Mouse (Mus musculus) hematopoietic stem cell, adult 5-6 weeks (primary cell): ENCODE results near the gene Cntln. TPM values are rescaled to one million over a fixed set of nuclear protein-coding genes. Genes with fewer than 3 reads are reported as not detected.

Experiments used
- ATAC-seq, 2 experiments: fragments of 125-278 bp in 1 of 2; replicated peaks in 1 of 2; 2 replicates each; pipeline ENCODE4 v1.8.0; 2016 to 2017; ENCODE audit warnings: inconsistent platforms in 2 of 2, mild to moderate bottlenecking in 2 of 2, moderate number of reproducible peaks in 2 of 2, low read depth in 1 of 2, moderate TSS enrichment in 1 of 2; ENCODE audit not compliant: low FRiP score in 2 of 2, poor library complexity in 2 of 2, severe bottlenecking in 2 of 2, insufficient read depth in 1 of 2, low TSS enrichment in 1 of 2
- total RNA-seq: library from RNA; stranded (forward); fragments of 172-1452, 232-1000 nt; gene quantifications from 2 replicates; pipeline ENCODE4 v1.2.3, GENCODE M21; 2017

Gene Cntln
- total RNA-seq, 1 experiment from 2014 or later = 75.9 TPM

DNA sequence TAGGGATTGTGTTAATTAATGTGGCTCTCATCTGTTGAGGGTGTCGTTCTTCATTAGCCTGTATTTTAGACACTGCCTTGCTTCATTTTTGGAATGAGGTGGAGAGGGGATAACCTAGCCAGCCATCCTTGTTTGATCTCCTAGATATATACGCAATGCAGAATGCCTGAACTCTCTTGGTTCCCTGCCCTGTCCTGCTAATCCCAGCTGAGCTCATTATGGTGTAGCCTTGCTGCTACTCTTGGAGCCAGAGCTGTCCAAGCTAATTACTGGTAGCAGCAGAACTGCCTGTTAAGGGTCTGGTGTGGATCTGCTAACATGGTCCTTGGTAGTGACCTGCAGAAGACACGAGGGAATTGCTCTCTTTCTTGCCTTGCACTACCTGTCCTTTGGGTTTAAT, 122.7 kb downstream of the Cntln start:
- ATAC-seq = no peak

- ATAC-seq = no peak
Observed at GRCm38 (mm10) chr4:85010846-85011245, 126.7 kb downstream of the Cntln start.

- no peak for ATAC-seq
Observed at GRCm38 (mm10) chr4:85045748-85046147, 161.6 kb downstream of the Cntln start.

GRCm38 (mm10) chr4:85049933-85050553, 165.9 kb downstream of the Cntln start:
- ATAC-seq = no peak

DNA sequence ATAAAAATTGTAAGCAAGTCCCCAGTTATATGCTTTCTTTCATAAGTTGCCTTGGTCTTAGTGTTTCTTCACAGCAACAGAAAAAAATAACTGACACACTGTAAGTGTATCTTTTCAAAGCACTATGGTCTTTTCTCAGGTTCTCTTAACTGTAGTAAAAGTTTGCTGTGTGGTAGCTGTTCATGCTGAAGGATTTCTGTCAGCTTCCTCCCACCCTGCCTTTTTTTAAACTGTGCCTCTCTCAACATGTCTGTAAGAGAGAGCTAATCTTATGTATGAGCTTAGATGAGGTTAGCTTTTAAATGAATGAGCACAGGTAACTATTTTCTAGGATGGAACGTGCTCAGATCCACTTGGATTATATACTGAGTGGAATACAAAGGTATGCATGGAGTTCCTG, 170.5 kb downstream of the Cntln start:
- no peak for ATAC-seq

DNA sequence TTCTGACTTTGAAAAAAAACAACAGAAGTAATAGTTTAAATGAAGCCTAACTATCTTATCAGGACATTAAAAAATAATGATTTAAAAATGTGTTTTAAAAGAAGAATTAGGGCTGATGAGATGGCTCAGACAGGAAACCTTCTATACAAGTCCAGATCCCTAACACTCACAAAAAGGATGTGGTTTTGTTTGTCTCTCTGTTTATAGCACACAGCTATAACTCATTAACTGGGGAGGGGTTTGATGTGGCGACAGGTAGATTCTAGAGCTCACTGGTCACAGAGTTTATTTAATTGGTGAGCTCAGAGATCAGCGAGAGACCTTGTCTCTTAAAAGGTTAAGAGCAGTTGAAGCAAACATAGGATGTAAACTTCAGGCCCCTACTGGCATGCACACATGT, 175.5 kb downstream of the Cntln start:
- ATAC-seq = no peak

- ATAC-seq = no peak
Observed at GRCm38 (mm10) chr4:85061676-85062075, 177.6 kb downstream of the Cntln start.

DNA sequence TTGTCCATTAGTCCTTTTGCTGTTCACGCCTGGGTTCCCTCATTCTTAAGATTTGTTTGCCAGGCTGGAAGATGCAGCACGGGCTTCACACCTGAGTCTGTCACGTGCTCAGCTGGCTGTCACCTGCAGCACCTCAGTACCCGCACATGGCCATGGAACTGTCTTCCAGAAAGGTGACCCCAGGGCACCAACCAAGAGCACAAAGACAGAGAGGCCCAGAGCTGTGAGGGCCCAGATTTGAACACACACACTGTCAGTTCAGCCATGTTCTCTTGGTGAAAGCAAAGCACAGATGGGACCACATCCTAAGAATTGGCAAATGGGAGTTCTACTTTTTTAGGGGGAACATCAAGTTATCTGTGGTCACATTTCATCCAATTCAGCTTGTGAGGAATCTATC, 211.9 kb downstream of the Cntln start:
- no peak for ATAC-seq

GRCm38 (mm10) chr4:85096682-85097081, 212.6 kb downstream of the Cntln start:
- ATAC-seq = peak; percentile 71 to 85; a peak in 3 of 4 replicates

GRCm38 (mm10) chr4:85102168-85102567, 218.1 kb downstream of the Cntln start:
- no peak for ATAC-seq

GRCm38 (mm10) chr4:85106416-85106815, 222.3 kb downstream of the Cntln start:
- ATAC-seq = no peak

GRCm38 (mm10) chr4:85106961-85107360, 222.9 kb downstream of the Cntln start:
- peak; percentile 59 to 64; a peak in 2 of 4 replicates for ATAC-seq

DNA sequence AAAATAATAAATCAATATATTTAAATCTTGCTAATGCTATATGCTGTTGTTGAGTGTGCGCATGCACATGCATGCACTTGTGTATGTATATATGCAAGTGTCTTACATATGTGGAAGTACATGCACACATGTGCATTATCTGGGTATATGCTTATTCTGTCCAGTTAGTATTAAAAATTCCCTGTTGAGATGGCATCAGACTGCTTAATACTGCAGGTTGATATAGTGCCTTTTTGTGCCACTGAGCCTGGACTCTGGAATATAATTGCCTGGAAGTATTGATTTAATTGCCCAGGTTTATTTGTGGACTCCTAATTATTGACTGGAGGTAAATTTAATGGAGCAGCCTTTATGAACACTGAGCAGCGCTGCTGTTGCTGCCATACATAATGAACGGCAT, 236.2 kb downstream of the Cntln start:
- ATAC-seq = no peak

DNA sequence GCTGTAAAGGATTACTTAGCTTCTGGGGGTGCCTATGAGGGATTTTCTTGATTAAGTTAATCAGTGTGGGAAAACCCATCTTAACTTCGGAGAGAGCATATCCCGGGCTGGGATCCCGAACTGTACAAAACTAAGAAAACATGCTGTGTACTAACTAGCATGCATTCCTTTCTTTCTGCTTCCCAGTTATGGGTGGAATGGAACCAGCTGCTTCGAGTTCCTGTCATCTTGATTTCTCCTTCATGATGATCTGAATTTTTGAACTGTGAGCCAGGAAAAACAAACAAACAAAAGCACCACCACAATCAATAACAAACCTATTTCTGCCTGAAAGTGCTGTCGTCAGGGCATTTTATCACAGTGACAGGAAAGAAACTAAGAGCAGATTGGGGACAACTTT, 265.6 kb downstream of the Cntln start:
- no peak for ATAC-seq

DNA sequence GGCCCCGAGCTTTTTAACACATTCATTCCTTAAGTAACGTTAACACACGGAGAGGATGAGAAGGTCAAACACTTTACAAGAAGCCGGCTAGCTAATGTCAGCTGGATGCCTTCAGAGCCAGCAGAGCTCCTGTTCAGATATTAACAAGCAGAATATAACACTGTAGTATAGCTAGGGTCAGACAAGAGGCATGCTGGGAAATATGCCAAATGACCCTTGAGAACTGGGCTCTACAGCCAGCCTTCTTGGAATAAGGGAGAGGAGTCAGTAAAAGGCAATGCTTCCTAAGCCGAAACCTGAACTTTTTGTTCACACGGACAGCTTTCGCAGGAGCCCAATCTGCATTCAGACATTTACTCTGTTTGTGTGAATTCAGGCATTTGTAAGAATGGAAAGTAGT, 267.8 kb downstream of the Cntln start:
- no peak for ATAC-seq

DNA sequence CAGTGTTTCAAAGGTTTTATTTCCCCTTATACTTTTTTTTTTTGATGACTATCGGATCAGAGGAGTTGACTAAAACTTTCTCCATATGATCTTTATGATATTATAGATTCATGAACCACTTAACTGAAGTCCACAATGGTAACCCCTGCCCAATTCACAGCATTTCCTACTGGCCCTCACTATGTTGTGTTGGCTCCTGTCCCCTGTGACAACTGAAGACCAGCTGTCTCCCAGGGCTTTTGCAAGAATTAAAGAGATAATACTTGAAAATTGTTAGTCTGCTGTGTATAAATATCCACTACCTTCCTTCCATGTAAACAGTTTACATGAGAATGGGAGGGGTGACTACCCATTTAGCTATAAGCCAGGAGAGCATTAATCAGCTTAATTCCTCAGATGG, 270.3 kb downstream of the Cntln start:
- no peak for ATAC-seq

- no peak for ATAC-seq
Observed at GRCm38 (mm10) chr4:85161156-85161555, 277.0 kb downstream of the Cntln start.

- no peak; a peak in 1 of 4 replicates for ATAC-seq
Observed at GRCm38 (mm10) chr4:85162468-85163312, 278.6 kb downstream of the Cntln start.

DNA sequence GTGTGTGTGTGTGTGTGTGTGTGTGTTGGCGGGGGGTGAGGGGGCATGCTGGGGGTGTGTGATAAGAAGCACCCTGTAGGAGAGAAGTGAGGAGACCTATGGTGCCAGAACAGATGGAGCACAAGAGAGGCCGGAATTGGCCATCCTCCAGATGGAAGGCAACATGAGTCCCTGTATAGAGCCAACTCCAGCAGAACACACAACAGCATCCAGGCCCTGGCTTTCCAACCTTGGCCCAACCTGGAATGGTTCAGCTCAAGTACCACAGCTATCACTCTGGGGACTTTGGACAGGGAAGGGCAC, 279.2 kb downstream of the Cntln start:
- no peak for ATAC-seq
